Mouse (Mus musculus) naive thymus-derived CD4-positive, alpha-beta T cell, adult 2 months (primary cell): ENCODE results near the gene Pth2.

Experiments
- DNase-seq: peaks from one replicate; pipeline ENCODE4 v3.0.0-alpha.2; 2011; ENCODE audit warnings: low read depth

The Pth2 gene

GRCm38 (mm10) chr7:45153586-45153985, 27.2 kb upstream of the Pth2 start:
- no peak for DNase-seq

DNA sequence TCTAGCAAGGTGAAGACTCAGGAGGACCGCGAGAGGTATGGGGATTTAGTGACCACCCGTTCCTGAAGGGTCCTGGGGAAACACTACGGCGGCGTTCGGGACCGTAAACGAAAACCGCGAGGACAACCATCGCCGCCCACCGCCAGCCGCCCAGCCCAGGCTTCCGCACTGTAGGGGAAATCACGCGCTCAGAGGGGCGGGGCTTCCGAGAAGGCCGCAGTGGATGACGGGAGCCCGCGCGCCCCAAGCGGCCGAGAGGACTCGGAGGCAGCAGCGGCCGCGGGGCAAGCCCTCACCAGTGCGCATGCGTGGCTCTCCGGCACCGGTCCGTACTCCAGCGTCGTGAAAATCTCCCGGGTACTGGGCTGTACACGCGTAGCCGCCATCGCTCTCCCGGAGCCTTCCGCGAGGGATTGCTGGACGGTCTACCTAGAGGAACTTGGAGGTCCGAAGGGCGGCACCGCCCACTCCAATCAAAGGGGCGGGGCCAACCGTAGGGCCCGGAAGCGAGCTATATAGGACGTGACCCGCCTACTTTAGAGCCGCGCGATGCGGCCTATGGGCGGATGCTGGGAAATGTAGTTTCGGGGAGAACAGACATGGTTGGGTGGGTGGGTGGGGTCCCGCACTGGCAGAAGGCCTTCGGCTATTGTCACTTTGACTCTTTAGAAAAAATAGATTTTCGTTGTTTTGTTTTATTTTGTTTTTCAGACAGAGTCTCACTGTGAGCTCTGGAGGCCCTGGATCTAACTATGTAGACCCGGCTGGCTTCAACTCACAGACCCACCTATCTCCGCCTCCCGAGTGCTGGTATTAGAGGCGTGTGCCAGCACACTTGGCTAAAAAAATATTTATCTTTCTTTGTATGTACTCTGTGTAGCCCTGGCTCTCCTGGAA, 26.5 kb upstream of the Pth2 start, which contains the start of the genes Pih1d1 and Aldh16a1:
TSS of gene Pih1d1 (plus strand) at position 208 of the 897 bp plus-strand sequence.
TSS of gene Aldh16a1 (minus strand) at position 489 of the 897 bp plus-strand sequence.
- DNase-seq = peak; percentile 98

DNA sequence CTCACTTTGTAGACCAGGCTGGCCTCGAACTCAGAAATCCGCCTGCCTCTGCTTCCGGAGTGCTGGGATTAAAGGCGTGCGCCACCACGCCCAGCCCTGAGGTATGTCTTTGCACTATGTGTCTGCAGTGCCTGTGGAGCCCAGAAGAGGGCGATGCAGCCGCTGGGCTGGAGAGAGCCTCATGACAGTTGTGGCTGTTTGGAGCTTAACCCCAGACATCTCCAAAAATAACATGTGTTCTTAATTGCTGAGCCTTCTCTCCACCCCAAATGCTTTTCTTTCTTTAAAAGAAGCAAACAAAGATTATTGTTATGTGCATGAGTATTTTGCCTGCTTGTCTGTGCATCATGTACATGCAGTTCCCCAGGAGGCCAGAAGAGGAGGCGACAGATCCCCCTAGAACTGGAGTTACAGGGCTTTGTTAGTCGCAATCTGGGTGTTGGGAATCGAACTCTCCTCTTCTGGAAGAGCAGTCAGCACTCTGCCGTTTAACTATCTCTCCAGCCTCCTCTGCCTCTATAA, 25.7 kb upstream of the Pth2 start:
- peak; percentile 70 for DNase-seq

DNA sequence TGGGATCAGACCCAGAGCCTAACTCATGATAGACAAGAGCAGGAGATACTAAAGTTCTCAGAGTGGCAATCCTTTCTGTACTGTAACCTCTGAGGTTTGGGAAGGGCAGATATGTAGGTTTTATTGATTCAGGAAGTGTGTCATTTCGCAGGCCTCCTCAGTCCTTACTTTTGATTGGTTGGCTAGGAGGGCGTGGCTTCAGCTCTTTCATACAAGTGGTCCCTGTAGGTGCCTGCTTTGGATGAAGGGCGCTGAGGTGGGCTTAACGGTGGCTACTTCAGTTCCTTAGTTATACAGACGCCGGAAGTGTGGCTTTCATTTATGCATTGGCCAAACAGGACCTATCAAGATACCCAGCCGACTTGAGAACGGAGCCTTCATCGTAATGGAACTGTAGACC, 25.2 kb upstream of the Pth2 start:
- no peak for DNase-seq

- DNase-seq = no peak
These were observed 24.6 kb upstream of the Pth2 start for GRCm38 (mm10) chr7:45156206-45156605.

DNA sequence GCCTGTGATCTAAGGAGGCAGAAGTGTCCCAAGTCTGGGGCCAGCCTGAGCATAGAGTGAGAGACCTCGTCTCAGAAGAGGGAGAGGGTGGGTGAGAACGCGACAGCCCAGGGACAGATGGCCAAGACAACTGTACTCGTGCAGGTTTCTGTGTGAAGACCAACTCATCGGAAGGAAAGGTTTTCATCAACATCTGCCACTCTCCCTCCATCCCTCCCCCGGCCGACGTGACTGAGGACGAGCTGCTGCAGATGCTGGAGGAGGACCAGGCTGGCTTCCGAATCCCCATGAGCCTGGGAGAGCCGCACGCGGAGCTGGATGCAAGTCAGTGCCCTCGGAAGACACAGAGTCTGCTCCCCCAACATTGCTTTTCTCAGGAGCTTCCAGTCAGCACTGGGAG, 23.3 kb upstream of the Pth2 start:
- DNase-seq = no peak

DNA sequence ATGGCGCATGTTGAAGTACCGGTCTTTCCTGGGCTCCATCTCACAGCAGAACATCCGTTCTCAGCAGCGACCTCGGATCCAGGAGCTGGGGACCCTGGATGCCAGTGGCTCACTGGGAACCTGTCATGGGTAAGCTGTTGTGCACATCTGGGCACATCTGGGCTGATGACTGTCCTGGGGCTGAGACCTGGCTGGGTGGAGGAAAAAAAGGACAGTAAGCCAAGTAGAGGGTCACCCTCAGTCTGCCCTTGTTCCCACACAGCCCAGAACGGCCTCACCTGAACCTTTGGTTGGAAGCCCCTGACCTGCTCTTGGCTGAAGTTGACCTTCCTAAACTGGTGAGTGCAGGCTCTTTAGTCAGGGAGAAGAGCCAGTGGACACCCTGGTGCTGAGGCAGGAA, 21.8 kb upstream of the Pth2 start:
- DNase-seq = no peak

DNA sequence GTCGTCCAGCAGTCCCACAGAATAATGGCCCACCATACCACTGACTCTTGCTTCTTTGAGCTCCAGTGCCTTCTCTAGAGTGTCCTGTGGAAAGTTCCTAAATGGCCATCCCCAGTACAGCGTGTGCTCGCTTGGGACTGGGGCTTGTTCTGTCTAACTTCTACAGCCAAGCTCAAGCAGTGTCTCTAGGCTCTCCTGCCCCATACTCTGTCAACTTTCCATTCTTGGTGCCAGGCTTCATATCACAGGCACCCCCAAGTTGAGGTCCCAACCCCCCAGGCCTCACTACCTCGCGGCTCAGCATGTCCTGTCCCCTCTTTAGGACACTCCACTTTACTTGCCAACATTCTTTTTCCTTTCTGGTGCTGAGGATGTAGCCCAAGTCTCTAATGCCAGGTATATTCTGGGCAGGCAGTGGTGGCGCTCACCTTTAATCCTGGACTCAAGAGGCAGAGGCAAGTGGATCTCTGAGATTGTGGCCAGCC, 20.4 kb upstream of the Pth2 start:
- no peak for DNase-seq

- DNase-seq = no peak
These were observed 19.9 kb upstream of the Pth2 start for GRCm38 (mm10) chr7:45160866-45161265.

DNA sequence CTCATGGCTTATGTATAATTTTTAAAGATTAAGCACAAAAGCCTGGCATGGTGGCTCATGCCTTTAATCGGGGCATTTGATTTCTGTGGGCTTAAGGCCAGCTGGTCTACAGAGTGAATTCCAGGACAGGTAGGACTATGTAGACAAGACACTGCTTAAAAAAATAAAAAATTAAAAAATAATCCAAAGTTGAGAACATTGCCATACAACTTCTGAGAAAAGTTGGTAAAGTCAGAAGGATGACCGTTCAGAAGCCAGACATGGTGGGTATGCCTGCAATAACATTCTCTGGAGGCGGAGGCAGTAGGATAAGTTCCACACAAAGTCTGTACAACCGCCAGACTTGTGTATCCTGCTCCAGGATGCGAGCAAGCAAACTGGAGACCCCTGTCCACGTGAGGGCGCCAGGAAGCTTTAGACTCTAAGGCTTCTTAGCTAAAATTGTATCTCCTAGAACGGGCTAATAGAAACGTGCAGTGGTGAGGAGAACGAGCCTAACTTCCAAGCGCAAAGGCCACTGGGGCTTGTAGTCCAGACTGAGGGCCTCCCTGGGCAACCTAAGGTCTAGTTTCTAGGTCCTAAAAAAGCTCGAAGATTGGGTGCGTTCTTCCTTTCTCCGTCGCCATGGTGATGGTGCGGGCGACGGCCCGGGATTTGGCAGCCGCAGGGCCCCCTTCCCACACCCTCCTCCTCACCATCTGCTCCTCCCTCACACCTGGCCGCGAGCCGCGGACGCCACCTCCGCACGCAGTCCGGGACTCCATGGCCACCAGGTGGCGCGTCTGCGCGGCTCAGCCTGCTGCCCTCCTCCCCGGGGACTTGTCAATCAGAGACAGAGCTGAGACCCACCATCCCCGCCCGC, 19.0 kb upstream of the Pth2 start:
- peak; percentile 93 for DNase-seq

DNA sequence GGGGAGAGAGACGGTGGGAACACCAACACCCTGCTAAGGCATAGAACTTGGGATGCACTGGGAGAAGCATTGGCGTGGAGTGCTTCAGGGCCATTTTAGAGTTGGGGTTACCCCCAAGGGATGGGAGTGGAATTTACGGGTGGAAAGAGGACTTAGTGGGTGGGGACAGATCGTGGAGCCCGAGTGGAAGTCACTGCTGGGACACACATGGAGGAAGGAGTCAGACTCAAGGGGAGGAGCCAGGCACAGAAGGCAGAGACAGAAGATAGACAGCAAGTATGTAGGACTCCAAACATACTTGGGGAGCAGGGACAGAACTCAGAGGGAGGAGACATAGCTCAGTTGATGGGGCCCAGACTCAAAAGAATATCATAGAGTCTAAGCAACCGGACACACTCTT, 18.2 kb upstream of the Pth2 start:
- no peak for DNase-seq

DNA sequence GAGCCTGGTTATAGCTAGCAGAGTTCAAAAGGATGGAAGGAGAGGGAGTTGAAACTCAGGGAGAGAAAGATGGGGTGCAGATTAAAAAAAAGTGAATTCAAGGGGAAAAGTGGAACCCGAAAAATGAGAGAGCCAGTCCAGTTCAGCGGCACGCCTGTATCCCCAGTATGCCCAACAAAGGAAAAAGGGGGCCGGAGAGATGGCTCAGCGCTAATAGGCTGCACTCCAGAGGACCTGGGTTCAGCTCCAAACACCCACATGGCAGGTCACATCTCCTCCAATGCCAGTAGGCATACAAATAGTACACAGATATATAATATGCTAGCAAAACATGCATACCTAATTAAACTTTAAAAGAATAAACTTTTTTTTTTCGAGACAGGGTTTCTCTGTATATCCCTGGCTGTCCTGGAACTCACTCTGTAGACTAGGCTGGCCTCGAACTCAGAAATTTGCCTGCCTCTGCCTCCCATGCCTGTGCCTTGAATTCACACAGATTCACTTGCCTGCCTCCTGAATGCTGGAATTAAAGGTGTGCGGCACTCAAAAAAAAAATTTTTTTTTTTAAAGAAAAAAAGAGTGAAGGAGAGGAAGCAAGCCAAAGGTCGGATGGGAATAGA, 17.7 kb upstream of the Pth2 start:
- no peak for DNase-seq

DNA sequence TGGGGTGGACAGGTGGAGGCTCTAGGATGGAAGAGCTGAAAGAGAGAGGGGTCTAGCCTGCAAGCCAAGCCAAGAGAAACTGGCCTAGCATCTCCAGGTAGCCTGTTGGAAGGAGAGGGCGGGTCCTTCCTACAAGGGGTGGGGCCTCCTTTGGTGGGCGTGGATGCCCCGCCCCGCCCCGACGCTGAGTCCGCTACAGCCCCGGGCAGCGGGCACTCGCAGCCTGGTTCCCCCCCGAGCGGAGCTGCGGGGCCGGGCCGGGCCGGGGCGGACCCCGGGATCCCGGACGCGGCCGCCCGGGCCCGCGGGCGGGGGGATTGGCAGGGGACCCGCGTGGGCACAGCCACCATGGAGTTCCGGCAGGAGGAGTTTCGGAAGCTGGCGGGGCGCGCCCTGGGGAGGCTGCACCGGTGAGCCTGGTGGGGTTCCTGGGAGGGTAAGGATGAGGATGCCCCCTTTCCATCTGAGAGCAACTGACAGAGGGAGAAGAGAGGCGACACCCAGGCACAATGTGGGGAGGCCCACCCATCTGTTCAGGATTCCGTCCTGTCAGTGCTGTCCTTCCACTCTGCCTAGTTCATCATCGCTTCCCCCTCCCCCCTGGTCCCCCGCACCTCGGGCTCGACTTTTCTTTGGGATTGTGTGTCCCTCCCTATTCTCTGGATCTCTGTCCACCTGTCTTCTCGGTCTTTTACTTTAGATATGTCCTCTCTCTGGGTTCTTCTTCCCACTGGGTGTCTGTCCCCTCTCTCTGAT, 16.9 kb upstream of the Pth2 start, which contains the start of gene Slc17a7:
TSS of gene Slc17a7 (plus strand) at position 215 of the 756 bp plus-strand sequence.
- peak; percentile 64 for DNase-seq

DNA sequence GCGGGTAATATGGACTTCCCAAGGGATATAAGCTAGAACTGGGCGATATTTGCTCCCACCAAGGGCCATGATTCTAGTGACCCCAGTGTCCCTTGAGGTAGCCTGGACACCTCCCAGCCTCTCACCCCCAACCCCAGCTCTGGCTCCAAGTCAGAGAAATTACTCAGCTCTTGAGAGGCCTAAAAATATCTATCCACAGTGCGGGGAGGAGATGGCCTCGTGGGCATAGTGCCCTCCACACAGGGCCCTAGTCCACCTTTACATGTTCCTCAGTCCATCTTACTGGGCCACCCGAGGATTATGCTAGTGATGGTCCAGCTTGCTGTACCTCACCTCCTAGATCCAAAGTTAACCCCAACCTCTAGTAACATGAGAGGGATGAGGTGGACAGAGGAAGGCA, 16.0 kb upstream of the Pth2 start:
- DNase-seq = no peak

GRCm38 (mm10) chr7:45165701-45166100, 15.1 kb upstream of the Pth2 start:
- DNase-seq = no peak

DNA sequence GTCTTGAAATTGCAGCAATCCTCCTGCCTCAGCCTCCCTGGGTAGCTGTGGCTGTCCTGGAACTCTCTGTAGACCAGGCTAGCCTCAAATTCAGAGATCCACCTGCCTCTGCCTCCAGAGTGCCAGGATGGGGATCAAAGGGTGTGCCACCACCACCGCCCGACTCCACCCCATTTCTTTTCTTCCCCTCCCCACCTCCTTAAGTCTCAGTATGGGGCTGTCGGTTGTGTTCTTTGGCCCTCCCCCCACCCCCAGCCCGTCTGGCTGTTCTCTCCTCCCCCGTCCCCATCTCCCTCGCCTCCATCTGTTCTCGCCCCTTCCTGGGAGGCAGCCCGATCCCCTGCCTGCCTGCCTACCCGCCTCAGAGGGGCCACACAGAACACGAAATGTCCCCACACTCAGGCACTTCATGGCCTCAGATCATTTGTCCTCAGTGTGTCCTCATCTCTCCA, 13.8 kb upstream of the Pth2 start:
- no peak for DNase-seq

DNA sequence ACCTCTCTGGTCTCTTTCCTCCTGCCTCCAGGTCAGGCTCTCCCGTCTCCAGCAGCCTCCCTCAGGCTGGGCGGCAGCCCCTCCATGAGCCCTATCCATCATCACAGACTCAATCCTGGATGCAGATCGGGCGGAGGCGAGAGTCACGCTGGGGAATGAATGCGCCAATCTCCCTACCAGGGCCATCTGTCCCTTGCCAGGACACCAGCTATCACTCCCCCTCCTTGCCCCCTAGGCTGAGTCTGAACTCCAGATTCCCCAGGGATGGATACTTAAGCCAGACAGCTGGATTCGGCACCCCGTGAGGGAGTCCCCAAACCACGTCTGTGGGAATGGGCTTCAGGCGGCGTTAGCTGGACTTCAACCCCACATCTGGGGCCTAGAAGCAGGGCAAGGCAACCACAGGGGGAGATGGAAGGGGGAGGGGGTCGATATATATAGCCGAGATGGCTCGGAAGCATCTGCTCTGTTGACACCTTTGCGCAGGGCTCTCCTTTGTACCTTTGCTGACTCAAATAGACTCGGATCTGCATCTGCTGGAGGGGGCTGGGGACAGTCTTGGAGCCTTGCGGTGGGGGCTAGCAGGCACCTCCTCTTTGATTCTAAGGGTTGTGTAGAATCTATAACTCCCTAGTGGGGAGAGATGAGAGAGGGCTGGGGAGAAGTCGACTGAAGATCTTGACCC, 12.9 kb upstream of the Pth2 start:
- no peak for DNase-seq

DNA sequence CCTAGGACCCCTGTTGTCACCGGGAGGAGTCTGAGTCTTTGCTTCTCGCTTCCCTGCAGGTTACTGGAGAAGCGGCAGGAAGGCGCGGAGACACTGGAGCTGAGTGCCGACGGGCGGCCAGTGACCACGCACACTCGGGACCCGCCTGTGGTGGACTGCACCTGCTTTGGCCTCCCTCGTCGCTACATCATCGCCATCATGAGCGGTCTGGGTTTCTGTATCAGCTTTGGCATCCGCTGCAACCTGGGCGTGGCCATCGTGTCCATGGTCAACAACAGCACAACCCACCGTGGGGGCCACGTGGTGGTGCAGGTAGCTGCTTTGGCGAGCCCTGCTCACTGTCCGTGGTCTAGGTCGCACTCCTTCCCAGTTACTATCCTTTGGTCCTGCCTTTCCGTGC, 12.1 kb upstream of the Pth2 start:
- DNase-seq = no peak

DNA sequence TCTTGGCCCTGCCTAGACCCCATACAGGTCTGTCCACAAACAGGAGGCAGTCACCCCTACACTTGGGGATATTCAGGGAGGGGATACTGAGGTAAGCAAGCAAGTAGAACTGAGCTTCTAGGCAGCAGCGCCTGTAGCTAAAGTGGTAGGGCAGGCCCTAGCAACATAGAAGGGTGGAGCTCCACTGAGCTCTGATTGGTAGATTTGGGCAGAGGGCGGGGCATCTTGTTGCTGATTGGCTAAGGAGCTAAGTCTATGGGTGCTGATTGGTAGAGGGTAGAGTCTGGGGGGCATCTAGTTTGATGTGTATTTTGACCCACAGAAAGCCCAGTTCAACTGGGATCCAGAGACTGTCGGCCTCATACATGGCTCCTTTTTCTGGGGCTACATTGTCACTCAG, 11.3 kb upstream of the Pth2 start:
- no peak for DNase-seq

DNA sequence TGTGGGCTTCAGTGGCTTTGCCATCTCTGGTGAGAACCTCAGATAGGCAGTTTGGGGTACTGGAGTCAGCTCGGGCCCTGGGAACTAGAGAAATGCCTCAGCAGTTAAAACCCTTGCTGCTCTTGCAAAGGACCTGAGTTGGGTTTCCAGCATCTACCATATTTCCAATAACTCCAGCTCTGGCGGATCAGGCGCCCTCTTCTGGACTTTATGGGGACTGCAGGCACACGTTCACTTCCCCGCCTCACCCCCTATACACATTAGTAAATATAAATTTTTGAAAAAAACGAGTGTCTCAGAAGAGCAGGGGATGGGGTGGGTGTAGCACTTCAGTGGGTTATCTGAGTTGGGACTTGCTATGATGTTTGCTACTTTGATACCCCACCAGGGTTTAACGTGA, 7.8 kb upstream of the Pth2 start:
- DNase-seq = peak; percentile 69

DNA sequence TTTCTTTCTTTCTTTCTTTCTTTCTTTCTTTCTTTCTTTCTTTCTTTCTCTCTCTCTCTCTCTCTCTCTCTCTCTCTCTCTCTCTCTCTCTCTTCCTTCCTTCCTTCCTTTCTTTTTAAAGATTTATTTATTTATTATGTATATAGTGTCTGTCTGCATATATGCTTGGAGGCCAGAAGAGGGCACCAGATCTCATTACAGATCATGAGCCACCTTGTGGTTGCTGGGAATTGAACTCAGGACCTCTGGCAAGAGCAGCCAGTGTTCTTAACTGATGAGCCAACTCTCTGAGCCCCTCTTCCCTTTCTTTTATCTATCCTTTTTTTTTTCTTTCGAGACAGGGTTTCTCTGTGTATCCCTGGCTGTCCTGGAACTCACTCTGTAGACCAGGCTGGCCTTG, 7.0 kb upstream of the Pth2 start:
- DNase-seq = peak; percentile 73
